Mouse (Mus musculus) kidney, adult 2 months (tissue): ENCODE results near the gene Abcg1.

Experiments
- CTCF ChIP-seq: fragments of 200-500 bp; conservative IDR thresholded peaks from 2 replicates; pipeline ENCODE4 v1.5.1; 2011; ENCODE audit warnings: low read depth, mild to moderate bottlenecking, control low read depth, low read length, moderate library complexity, mixed read lengths; ENCODE audit not compliant: insufficient read depth, insufficient read length
- POLR2A ChIP-seq: fragments of 200-500 bp; IDR thresholded peaks from one replicate; pipeline ENCODE4 v1.6.1; 2011; ENCODE audit warnings: low read depth, low read length, control low read depth

DNA sequence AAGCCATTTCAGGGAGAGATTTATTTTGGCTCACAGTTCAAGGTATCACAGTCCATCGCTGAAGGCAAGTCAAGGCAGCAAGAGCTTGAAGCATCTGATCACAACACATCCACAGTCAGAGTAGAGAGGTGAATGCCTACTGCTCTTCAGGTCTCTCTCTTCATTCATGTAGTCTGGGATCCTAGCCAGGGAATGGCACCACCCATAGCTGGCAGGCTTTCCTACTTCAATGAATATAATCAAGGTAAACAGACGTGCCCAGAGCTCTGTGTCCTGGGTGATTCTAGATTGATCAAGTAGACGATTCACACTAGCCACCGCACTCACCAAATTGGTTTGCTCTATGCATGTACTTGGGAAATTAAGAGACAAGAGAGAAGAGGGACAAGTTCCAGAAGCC lies 25.1 kb upstream of the Abcg1 start:
- TF ChIP-seq POLR2A (no peak), CTCF (no peak)
